Mouse (Mus musculus) urinary bladder, adult 18-20 months (tissue): ENCODE results near the gene Gnat2.
A peak's percentile ranks its signal among the peaks of the same experiment; 100 is the strongest.

ENCODE experiments used
- DNase-seq, 2 experiments: peaks; one replicate each; pipeline ENCODE4 v3.0.0; 2022; ENCODE audit warnings: low spot score in 2 of 2, mixed read lengths in 2 of 2

The Gnat2 gene

DNA sequence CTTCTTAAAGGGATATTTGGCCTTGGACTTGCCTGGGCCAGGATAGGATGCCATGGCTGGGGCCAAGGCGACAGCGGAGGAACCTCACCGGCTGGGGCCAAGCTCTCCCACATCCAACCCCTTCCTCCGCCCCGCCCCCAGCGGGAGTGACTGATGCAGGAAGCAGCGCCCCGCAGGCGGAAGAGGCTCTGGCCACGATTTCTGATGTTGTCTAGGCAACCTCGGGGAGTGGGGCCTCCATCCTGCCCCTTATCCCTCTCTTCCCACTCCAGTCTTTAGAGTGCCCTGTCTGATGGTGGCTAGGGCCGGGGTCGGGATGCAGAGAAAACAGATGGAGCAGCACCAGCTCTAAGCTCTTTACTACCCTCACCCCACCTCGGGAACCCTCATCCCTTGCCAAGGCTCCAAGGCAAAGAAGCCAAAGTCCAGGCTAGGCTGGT, 7.3 kb upstream of the Gnat2 start:
- peak; percentile 90 to 91 for DNase-seq

DNA sequence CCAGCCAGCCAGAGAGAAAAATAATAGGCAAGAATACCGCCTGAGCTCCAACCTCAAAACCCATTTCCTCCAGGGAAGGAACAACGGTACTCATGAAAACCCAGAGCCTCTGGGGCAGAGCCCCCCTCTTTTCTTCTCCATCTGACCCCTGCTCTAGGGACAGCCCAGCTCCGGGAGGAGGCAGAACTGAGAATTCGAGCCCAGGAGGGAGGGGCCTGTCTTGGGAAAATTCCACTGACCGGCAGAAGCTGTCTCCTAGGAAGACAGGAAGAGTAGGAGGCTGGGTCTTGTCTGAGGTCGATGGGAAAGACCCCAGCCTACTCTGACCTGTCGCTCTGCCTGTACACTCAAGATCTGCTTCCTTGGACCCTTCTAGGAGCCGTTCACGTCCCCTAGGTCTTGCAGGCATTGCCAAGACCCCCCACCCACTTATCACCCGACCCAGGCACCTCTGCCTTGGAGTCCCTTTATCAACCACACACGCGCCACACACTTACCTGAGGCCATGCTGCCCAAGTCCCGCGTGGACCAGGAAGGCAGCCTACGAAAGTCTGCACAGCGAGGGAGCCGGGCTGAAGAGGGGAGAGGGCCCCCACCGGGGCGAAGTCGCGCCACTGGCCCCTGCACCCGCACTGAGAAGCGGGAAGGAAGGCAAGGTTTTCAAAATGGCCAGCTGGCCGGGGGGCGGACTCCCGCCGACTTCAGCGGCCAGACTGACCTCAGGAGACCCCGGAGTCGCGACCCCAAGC, 6.7 kb upstream of the Gnat2 start:
- DNase-seq, result peak; percentile 54 to 85

DNA sequence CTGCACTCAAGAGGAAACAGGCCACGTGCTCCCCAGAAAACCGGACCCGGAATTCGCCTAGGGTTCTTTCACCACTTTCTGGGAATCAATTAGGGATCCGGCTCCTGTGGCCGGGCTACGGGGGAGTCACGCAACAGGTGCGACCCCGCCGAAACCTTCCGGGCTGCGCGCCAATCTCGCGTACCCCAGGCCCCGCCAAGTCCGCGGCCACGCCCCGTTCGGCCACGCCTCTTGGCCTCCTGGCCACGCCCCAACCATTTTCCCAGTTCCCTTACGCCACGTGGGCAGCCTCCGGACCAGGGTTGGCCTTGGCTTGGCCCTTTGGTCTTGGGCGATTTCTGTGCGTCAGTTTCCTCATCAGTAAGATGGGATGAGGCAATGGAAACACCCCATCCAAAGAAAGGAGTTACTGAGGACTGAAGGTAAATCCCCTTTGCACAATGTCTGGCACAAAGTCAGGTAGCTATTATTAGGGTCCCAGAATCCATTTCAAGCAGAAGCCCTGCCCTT, 6.1 kb upstream of the Gnat2 start, which contains the start of gene Ampd2:
TSS of gene Ampd2 (minus strand) at position 182 of the 510 bp plus-strand sequence.
- DNase-seq, result peak; percentile 61 to 87

DNA sequence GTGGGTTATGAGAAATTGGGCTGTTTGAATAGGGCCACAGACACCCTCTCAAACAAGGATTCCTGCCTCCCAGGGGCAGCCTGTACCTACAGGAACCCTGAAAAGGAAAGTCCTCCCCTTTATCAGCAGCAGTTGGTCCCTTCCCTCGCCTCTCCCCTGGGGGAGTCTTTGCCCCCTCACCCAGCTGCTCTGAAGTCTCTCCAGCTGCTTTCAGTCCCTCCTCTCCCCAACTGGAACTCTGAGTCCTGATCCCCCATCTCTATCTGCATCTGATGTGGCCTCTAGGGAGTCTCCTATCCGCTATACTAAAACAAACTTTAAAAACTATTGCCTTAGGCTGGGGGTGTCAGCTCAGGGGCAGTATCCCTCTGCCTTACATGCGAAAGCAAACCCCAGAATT, 5.3 kb upstream of the Gnat2 start:
- no peak for DNase-seq

DNA sequence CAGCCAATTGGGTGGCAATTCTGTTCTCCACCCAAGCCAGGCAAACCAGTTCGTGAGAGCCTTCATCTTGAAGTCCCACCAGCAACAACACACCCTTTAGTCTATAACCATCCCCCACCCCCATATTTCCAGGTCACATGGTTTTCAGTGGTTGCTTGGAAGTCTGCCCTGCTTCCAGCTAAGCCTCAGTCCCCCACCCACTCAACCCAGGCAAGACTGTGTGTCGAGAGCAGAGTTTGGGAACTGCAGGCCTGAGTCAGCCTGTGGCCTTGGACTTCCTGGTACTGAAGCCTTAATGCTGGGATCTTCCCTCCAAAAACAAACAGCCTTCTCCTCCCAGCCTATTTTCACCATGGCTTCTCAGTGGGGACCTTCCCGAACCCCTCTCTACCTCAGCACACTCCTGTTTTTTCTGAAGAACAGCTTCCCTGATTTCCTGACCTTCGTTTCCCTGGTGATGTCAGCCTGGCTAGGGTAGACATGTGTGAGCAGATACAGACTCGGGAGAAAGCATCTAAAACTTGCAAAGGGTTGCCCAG, 3.7 kb upstream of the Gnat2 start:
- DNase-seq, result no peak

DNA sequence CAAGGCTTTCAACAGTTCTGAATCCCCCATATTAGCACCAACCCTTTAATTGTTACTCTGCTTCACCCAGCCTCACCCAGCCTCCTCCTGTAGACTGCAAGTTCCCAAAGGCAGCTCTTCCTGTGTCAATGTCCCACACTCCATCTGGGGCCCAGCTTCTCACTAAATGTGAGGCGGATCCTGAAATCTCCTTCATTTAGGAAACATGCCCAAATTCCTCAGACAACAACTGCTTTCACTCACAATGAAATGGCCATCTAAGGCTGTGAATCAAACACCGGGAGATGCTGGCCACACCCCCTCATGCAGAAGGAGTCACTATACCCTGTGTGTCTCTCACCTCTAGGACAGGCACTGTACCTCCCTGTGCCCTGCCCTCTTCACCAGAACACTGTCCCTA, 2.7 kb upstream of the Gnat2 start:
- no peak for DNase-seq

DNA sequence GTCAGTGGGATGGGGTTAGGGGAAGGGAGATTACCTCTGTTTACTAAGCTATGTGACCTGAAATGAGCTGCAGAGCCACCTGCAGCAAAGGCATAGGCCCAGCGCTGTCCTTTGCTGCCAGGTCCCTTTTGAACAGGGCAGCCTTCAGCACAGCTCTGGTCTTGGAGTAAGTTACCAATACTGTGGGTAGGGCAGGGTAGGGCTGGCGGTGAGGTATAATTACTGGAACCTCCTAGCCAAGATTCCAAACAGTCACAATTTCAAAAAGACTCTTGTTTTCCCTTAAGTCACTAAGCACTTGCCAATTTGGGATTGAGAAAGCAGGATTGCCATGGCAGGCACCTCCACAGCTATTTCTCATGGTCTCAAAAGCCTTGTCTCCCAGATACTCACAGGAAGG, 2.0 kb upstream of the Gnat2 start:
- no peak for DNase-seq

DNA sequence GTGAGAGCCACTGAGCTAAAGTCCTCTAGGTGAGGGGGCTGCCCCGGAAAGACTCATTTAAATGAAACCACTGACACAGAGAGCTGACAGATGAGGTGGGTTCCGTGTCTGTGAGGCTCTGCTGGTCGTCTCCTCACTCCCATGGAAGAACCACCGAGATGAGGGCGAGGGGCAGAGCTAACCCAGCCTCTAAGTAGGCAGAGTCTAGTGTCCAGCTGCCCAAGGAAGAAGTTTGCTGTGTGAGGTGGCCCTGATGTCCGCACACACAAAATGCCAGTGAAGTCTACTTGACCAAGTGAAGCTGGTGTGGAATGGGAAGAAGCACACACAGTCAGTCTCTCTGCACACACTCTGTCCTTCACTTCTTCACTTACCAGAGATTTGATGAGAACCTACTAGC, 559 bp upstream of the Gnat2 start:
- DNase-seq, result no peak

DNA sequence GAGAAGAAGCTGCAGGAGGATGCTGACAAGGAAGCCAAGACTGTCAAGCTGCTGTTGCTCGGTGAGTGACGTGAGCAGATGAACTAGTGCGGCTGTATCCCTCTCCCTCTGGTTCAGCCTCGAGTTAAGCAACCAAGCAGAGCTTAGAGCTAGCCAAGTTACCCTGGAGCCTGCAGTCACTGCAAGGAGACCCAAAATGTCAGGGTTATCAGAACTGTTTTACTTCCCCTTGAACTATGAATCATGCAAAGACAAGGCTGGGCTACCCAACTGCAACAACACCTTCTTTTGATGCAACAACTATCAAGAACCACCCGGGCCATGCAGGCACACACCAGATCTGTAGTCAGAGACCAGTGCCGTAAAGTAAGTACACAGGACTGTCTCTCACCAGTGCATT, 717 bp downstream of the Gnat2 start:
- no peak for DNase-seq

DNA sequence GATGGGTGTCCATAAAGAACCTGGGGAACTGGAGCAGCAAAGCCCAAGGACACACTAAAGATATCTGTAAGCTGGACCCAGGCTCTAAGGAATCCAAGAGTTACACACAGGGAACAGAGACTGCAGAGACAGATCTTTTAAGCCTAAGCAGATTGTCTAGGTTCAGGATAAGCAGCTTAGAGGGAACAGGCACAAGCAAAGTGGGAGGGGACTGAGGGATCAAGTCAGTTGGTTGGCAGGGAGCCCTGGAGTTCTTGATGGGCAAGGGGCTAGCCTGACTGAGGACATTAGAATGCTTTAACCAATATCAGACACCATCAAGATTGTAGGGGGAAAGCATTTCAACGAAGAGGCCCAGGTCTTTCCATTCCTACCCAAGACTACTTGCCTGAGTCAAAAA, 1.6 kb downstream of the Gnat2 start:
- DNase-seq, result no peak

DNA sequence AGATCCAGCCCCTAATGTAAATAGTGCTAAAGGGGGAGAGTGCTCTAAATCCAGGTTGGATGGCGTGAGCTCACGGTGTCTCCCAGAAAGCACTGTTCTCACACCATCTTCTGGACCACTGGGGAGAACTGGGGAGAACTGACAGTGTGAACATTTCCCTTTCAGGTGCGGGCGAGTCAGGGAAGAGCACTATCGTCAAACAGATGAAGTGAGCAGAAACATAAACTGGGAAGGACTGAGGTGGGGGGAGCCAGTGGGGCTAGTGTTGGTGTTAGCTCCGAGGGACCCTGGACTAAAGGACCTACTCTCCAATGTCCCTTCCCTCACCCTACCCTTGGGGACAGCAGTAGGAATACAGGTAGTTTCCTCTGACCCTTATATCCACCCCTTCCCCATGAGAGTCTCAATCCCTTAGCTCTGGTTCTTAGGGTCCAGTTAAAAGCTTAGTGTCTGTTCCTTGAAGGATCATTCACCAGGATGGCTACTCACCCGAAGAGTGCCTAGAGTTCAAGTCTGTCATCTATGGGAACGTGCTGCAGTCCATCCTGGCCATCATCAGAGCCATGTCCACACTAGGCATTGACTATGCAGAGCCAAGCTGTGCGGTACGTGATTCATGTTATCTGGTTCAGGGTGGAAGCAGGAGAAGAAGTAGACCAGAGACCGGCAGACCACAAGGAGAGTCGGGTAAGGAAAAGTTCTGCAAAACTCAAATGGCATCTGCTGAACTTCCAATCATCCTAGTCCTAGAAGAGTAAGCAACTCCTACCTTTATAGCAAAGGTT, 2.6 kb downstream of the Gnat2 start:
- no peak for DNase-seq

DNA sequence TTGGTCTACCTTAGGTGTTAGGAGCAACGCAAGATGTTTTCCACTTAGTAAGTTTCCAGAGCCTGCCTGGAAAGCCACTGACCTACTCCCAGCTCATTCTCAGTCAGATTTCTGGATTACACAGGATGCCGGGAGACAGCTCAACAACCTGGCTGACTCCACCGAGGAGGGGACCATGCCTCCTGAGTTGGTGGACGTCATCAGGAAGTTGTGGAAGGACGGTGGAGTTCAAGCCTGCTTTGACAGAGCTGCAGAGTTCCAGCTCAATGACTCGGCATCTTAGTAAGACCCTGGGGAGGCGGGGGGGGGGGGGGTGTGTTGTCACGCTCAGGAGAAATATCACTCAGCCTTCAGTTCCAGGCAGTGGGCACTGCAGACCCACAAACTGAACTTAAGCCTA, 3.6 kb downstream of the Gnat2 start:
- DNase-seq, result no peak

DNA sequence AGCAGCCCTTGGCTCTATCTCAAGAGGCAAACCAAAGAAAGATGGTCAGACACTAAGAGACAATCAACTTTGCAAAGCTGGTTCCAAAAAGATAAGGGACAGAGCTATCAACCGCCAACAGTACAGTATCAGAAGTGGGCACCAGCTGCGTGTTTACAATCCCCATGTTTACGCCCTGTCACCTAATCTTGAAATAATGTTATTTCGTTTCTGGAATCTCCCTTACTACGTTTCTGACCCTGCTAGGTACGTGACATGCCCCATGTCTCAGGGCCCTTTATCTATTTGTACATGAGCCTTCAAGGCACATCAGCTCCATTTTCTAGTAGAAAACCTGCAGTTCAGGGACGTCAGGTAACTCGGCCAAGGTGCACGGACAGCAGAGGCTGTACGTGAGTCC, 4.1 kb downstream of the Gnat2 start:
- no peak for DNase-seq

DNA sequence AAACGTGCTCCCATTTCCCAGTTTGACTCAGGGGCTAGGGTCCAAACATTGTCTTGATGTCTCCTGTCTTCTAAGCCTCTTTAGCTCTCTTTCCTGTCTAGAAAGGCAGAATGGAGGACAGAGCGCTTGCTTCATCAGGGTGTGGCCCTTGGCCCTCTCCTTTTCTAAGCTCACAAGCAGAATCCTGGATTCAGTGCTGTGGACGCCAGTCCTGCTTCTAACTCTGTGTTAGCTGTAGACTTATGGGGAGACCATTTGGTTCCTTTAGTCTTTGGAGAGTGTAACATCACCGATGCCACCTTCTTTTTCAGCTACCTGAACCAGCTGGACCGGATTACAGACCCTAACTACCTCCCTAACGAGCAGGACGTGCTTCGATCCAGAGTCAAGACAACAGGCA, 5.1 kb downstream of the Gnat2 start:
- DNase-seq, result no peak

DNA sequence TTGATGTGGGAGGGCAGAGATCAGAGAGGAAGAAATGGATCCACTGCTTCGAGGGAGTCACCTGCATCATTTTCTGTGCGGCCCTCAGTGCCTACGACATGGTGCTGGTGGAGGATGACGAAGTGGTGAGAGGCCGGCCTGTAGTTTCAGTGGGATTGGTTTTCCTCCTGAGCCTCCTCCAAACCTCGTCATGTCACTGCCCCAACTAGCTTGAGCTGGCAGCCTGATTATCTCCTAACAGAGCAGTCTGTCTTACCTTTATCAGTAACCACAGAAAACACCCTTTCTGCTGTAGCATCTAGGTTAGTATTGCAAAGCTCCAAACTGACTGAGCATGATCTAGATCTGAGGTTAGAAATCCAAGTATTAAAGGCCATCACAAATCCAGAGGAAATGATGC, 5.7 kb downstream of the Gnat2 start:
- no peak for DNase-seq

DNA sequence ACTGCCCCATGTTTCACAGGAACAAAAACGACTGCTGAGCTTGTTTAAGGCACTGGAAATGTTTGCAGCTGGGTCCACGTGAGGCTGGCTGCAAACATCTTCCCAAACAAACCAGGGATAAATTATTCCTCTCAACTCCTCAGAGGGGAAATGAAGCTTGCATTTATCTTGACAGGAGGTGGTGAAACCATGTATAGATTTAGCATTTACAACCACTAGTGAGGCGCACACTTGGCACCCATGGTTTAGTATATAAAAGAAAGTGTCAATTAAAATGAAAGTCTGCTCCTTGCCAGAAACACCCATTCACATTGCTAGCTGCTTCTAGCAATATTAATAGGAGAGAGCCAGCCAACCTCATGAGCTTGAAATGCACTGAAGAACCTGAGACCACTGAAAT, 9.0 kb downstream of the Gnat2 start:
- no peak for DNase-seq

DNA sequence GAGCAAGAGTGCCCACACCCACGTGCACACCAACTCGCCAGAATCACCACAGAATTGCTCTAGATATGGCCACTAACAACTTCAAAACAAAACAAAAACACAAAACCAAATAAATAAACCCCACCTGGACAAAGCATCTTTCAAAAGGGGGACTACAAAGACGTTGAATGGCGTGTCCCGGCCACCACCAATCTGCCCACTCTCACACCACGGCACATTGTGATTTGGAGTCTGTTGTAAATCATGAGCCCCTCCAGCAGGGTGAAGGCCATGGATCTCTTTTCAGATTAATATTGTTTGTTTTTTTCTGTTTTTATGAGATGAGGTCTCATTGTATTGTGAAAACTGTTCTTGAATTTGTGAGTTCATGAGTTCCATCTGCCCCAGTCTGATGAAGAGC, 9.5 kb downstream of the Gnat2 start:
- no peak for DNase-seq

DNA sequence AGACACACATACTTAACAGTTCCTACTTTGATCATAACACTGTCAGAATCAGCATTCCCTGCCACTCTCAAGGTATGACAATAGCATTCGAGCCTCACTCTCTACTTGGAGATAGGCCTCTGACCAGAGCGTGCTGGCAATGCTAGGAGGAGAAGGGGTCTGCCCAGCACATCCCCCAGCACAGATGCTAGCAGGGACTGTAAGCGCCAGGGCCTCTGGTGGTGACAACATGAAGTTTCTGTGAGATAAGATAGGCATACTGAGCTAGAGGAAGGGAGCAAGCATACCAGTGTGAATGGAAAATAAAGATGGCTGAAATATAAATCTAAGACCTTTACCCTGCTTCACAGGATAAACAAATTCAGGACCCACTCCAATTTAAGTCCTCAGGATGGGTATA, 12.7 kb downstream of the Gnat2 start:
- no peak for DNase-seq

DNA sequence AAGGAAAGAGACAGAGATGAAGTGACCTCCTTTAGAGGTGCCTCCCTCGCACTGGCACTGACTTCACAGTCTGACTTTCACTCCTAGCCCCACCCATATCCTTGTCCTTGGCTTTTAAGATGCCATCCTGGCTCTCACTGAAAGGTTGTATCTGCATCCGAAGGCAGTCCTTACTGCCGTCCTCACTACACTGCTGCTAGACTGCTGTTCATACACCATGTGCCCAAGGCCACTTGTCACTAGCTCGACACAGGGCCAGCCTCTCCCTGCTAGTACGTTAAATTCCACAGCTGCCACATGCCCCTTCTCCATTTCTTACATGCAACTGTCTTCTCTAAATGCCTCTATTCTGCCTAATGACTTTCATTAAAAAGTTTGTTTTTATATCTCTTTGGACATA, 18.7 kb downstream of the Gnat2 start:
- no peak for DNase-seq

DNA sequence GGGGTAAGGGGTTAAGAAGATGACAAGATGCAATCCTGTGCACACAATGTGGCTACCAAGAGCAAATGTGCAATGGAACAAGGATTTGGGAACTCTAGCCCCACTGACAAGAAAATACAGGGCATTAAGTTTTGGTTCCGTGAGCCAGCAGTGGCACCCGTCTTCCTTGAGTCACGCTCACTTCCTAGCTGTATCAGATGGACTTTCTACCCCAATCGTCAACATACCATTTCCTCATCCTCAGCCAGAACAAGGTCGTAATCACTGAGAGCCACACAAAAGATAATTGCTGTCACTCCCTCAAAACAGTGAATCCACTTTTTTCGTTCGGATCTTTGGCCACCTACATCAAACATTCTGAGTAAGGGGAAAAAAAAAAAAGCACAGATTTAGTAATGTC, 19.7 kb downstream of the Gnat2 start:
- no peak for DNase-seq

DNA sequence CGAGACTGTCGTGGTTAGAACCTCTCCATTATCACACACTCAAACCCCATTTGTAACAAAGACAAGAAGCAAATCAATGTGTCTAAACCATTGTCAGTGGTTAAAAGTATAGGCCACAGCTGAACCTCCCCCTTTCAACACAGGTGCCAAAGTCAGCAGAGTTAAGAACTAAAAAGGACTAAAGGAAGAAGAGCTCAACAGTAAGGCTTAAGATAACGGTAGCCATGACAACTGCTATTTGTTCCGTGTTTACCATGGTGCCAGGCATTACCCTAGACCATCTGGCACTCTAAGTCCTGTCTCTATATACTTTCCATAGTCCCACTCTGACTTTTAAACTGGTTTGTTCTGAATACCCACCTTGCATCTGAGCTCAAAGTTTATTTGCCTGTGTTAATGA, 20.1 kb downstream of the Gnat2 start:
- DNase-seq, result no peak

DNA sequence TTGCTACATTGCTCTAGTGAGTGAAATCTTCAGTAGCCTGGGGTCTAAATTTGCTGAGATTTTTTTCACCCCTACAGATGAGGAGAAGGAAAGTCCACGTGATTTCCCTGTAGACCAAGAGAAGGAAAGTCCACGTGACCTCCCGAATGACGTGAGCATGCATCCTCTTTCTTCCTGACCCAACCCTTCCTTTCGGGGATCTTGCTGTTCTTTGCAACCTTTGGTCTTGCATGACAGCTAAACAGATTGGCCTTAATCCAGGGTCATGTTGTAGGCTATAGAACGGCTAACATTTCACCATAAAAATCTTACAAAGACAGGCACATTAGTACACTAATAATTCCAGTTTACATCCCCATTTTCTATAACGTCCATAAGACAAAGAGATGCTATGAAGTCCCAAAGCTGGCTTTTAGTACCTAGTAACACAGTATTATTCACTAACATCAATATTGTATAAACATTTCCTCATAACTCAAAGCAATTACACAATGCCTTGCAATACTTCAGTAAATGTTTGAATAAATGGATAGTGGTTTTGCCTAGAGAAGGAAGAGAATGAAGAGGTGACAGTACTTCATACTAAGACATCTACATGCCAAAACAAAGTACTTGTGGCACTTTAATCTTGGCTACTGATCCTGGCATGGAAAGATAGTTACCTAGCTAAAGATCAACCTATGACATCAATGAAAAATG, 21.2 kb downstream of the Gnat2 start:
- DNase-seq, result no peak
